Mouse (Mus musculus): ENCODE measurements around the gene Rnf34.

- no peak for TF ChIP-seq CTCF (IDR thresholded peaks at IDR 0.05; ENCODE audit: borderline replicate concordance, extremely low read depth, insufficient read depth, insufficient read length)
- peak; percentile 76 for TF ChIP-seq POLR2A (IDR thresholded peaks at IDR 0.05; ENCODE audit: borderline replicate concordance, extremely low read depth, insufficient read depth, insufficient read length, poor library complexity, severe bottlenecking)
Observed at GRCm38 (mm10) chr5:122820777-122821523, 28.9 kb upstream of the Rnf34 start, which contains the start of gene Anapc5.

Measured in brain, embryonic 14.5 days (tissue).